Mouse (Mus musculus) stomach, postnatal 0 days (tissue): Measurements from ENCODE around the gene Cyb561d1. TPM values are rescaled to one million over a fixed set of nuclear protein-coding genes. Genes with fewer than 3 reads are reported as not detected.
A peak's percentile ranks its signal among the peaks of the same experiment; 100 is the strongest.

Experiments used
- ATAC-seq: fragments of 200-750 bp; cut with Nextera tagmentation; 2 replicates; pipeline ENCODE4 v1.8.0; 2017; ENCODE audit not compliant: low FRiP score, low TSS enrichment
- DNase-seq: peaks from one replicate; pipeline ENCODE4 v3.0.0-alpha.2; 2016; ENCODE audit warnings: low spot score
- H3K27ac ChIP-seq: fragments of 300-500 bp; sonication (generic); replicated peaks from 2 replicates; pipeline ENCODE4 v1.5.1; 2014; ENCODE audit warnings: mild to moderate bottlenecking, control low read depth
- H3K27me3 ChIP-seq: fragments of 300-500 bp; sonication (generic); 2 replicates; pipeline ENCODE4 v1.6.1; 2014; ENCODE audit warnings: low read length; ENCODE audit not compliant: control insufficient read depth, insufficient read depth
- H3K36me3 ChIP-seq: fragments of 300-500 bp; sonication (generic); 2 replicates; pipeline ENCODE4 v1.6.1; 2014; ENCODE audit warnings: low read length, mixed read lengths; ENCODE audit not compliant: control insufficient read depth, insufficient read depth
- H3K4me1 ChIP-seq: fragments of 300-500 bp; sonication (generic); replicated peaks from 2 replicates; pipeline ENCODE4 v1.6.1; 2014; ENCODE audit warnings: antibody characterized with exemption; ENCODE audit not compliant: control insufficient read depth, insufficient read depth
- H3K4me2 ChIP-seq: fragments of 300-500 bp; sonication (generic); replicated peaks from 2 replicates; pipeline ENCODE4 v1.6.1; 2014; ENCODE audit warnings: low read depth, mild to moderate bottlenecking, control low read depth, moderate library complexity
- H3K4me3 ChIP-seq: fragments of 300-500 bp; sonication (generic); 2 replicates; pipeline ENCODE4 v1.5.1; 2014; ENCODE audit warnings: low read depth, low read length, control low read depth
- H3K9ac ChIP-seq: fragments of 300-500 bp; sonication (generic); 2 replicates; pipeline ENCODE4 v1.6.1; 2014; ENCODE audit warnings: mild to moderate bottlenecking, low read length, control low read depth, mixed read lengths
- H3K9me3 ChIP-seq: fragments of 300-500 bp; sonication (generic); 2 replicates; pipeline ENCODE4 v1.6.1; 2016; ENCODE audit warnings: low read length; ENCODE audit not compliant: control insufficient read depth
- CTCF ChIP-seq: IDR thresholded peaks from 2 replicates; pipeline ENCODE4 v1.5.1; 2016; ENCODE audit warnings: antibody characterized with exemption, low read depth, mild to moderate bottlenecking, moderate library complexity
- EP300 ChIP-seq: optimal IDR thresholded peaks from 2 replicates; pipeline ENCODE3; 2016; ENCODE audit warnings: antibody characterized with exemption
- WGBS: fragments of 180-500 bp; shearing (Covaris S2); extraction: QIAGEN DNeasy Blood & Tissue Kit; methylation state at CpG from one replicate; pipeline ENCODE4 v1.1.7; 2014; 5-methylcytosine and 5-hydroxymethylcytosine counted together
- polyA plus RNA-seq: library from polyadenylated mRNA; unstranded; fragments of >200 nt; fragmentation: Nextera tagmentation; extraction: Ambion mirVana; gene quantifications from 2 replicates; pipeline ENCODE4 v1.2.1, GENCODE M21; 2015

Cyb561d1 gene
- polyA plus RNA-seq, 1 experiment from 2014 or later = 5.5 TPM

- no peaks in the 10 kb centered on the region for H3K4me1 ChIP-seq
- DNase-seq (no peak), ATAC-seq (no peak)
- H3K4me2 ChIP-seq = no peak overlapping the region
- no peak for TF ChIP-seq CTCF
- no peaks in the 10 kb centered on the region for H3K36me3 ChIP-seq
- H3K9ac ChIP-seq = no peak overlapping the region
- H3K9me3 ChIP-seq = no peaks in the 10 kb centered on the region
- no peaks in the 10 kb centered on the region for H3K27me3 ChIP-seq
- no peak overlapping the region for H3K27ac ChIP-seq
- H3K4me3 ChIP-seq = no peak overlapping the region
- WGBS = 47% methylated on average over 2 of the region's 2 CpGs
Observed at GRCm38 (mm10) chr3:108180514-108180913, 20.5 kb downstream of the Cyb561d1 start.

GRCm38 (mm10) chr3:108178756-108179715, 22.0 kb downstream of the Cyb561d1 start:
- Histone ChIP-seq H3K9ac (no peak overlapping the region), H3K4me3 (no peak overlapping the region), H3K4me2 (no peak overlapping the region), H3K27me3 (no peaks in the 10 kb centered on the region), H3K4me1 (no peaks in the 10 kb centered on the region), H3K9me3 (no peaks in the 10 kb centered on the region), H3K36me3 (no peaks in the 10 kb centered on the region), H3K27ac (no peak overlapping the region)
- peak; percentile 40 for TF ChIP-seq CTCF
- TF ChIP-seq EP300 = no peak
- DNase-seq = peak; percentile 51
- ATAC-seq = peak; percentile 86
- 39% methylated on average over 7 of the region's 7 CpGs for WGBS

- Histone ChIP-seq H3K27me3 (no peaks in the 10 kb centered on the region), H3K4me1 (no peaks in the 10 kb centered on the region), H3K27ac (peak overlapping the region; percentile 61), H3K4me3 (no peak overlapping the region), H3K4me2 (peak overlapping the region; percentile 36), H3K9me3 (no peaks in the 10 kb centered on the region), H3K36me3 (no peaks in the 10 kb centered on the region), H3K9ac (no peak overlapping the region)
- no peak for TF ChIP-seq EP300
- TF ChIP-seq CTCF = no peak
- DNase-seq (no peak), ATAC-seq (peak; percentile 42; the same call in 1 of the 2 replicates)
- WGBS = 31% methylated on average over 14 of the region's 14 CpGs
Observed at GRCm38 (mm10) chr3:108174672-108175531, 26.1 kb downstream of the Cyb561d1 start.

GRCm38 (mm10) chr3:108169199-108169598, 31.8 kb downstream of the Cyb561d1 start:
- 50% methylated on average over 3 of the region's 3 CpGs for WGBS
- Histone ChIP-seq H3K4me1 (no peaks in the 10 kb centered on the region), H3K36me3 (no peaks in the 10 kb centered on the region), H3K9me3 (no peaks in the 10 kb centered on the region), H3K27ac (no peak overlapping the region), H3K4me2 (no peak overlapping the region), H3K27me3 (no peaks in the 10 kb centered on the region), H3K4me3 (no peak overlapping the region), H3K9ac (no peak overlapping the region)
- ATAC-seq = no peak
- DNase-seq = no peak
- TF ChIP-seq EP300 (no peak), CTCF (no peak)

GRCm38 (mm10) chr3:108167499-108167898, 33.5 kb downstream of the Cyb561d1 start:
- Histone ChIP-seq H3K4me2 (no peak overlapping the region), H3K9ac (no peak overlapping the region), H3K36me3 (no peaks in the 10 kb centered on the region), H3K27me3 (no peaks in the 10 kb centered on the region), H3K4me1 (no peaks in the 10 kb centered on the region), H3K4me3 (no peak overlapping the region), H3K27ac (no peak overlapping the region), H3K9me3 (no peaks in the 10 kb centered on the region)
- DNase-seq (no peak), ATAC-seq (peak; percentile 24; the same call in 1 of the 2 replicates)
- WGBS = 60% methylated on average over 14 of the region's 14 CpGs
- TF ChIP-seq EP300 = no peak
- no peak for TF ChIP-seq CTCF
